8 mouse cellular contexts compared by ENCODE assay signal in genomic region chr11:74546933-74547694, GRCm38 (mm10).
A peak's percentile ranks its signal among the peaks of the same experiment; 100 is the strongest.
DNase-seq lines count a peak whose midpoint lies in the region; ATAC-seq and TF ChIP-seq lines count a peak whose summit lies in the region.

No protein-coding gene starts in this region.

- H3K9ac ChIP-seq in forebrain, postnatal 0 days: peak overlapping the region; percentile 4; the same call in 1 of the 2 replicates
- H3K9ac ChIP-seq in intestine, embryonic 16.5 days (ENCODE audit: low read depth, low read length): peak overlapping the region; percentile 34; the same call in 1 of the 2 replicates
- peak overlapping the region; percentile 47 for H3K9ac ChIP-seq in liver, embryonic 16.5 days (ENCODE audit: low read depth, low read length)
- H3K9ac ChIP-seq in neural tube, embryonic 14.5 days (replicated peaks; ENCODE audit: low read depth, low read length): 0 out of 2 replicates have a peak overlapping the region, but pooled peaks have one; percentile 37

- no peaks in the 10 kb centered on the region for H3K36me3 ChIP-seq in forebrain, postnatal 0 days (ENCODE audit: insufficient read depth)
- H3K36me3 ChIP-seq in intestine, embryonic 16.5 days (ENCODE audit: control insufficient read depth, insufficient read depth, low read length): no peaks in the 10 kb centered on the region
- H3K36me3 ChIP-seq in liver, embryonic 16.5 days (ENCODE audit: control insufficient read depth, insufficient read depth): no peaks in the 10 kb centered on the region
- H3K36me3 ChIP-seq in neural tube, embryonic 14.5 days (ENCODE audit: control insufficient read depth, insufficient read depth, low read length): no peaks in the 10 kb centered on the region

- peak; percentile 60 to 66 for DNase-seq in left cerebral cortex, postnatal 25 days (ENCODE audit: low spot score in 2 of 2)
- no peak for DNase-seq in left cerebral cortex, postnatal 4 days
- DNase-seq in c-Kit-positive CD71-positive TER-119-negative erythroid progenitor cells, embryonic 14.5 days (ENCODE audit: low read depth): peak; percentile 69
- peak; percentile 83 for DNase-seq in forebrain, postnatal 0 days
- no peak for DNase-seq in testis, postnatal 14 days (ENCODE audit: low spot score)

- H3K4me3 ChIP-seq in forebrain, postnatal 0 days (ENCODE audit: low read depth, low read length): peak overlapping the region; percentile 13
- peak overlapping the region; percentile 32 for H3K4me3 ChIP-seq in intestine, embryonic 16.5 days (ENCODE audit: low read length)
- peak overlapping the region; percentile 50 for H3K4me3 ChIP-seq in liver, embryonic 16.5 days (ENCODE audit: low read depth, low read length)
- H3K4me3 ChIP-seq in neural tube, embryonic 14.5 days (ENCODE audit: low read depth, low read length): peak overlapping the region; percentile 21

- intact Hi-C loops in left cerebral cortex, postnatal 25 days (cut with DNase I): loop anchor here (5.0 kb wide), 1 partner anchor 170 kb away; no protein-coding TSS in a partner anchor
- intact Hi-C loops in left cerebral cortex, postnatal 4 days (cut with DNase I): loop anchor here (5.0 kb wide), 1 partner anchor 170 kb away; no protein-coding TSS in a partner anchor

- peak overlapping the region; percentile 45 for H3K4me2 ChIP-seq in forebrain, postnatal 0 days (ENCODE audit: low read depth)
- H3K4me2 ChIP-seq in intestine, embryonic 16.5 days (ENCODE audit: low read depth, low read length): peak overlapping the region; percentile 42
- H3K4me2 ChIP-seq in liver, embryonic 16.5 days (ENCODE audit: low read depth, low read length): peak overlapping the region; percentile 68
- H3K4me2 ChIP-seq in neural tube, embryonic 14.5 days (ENCODE audit: low read depth, low read length): peak overlapping the region; percentile 46

- peaks cover 6% of the 10 kb centered on the region; the same call in 1 of the 2 replicates for H3K4me1 ChIP-seq in forebrain, postnatal 0 days (ENCODE audit: insufficient read depth)
- peaks cover 6% of the 10 kb centered on the region for H3K4me1 ChIP-seq in intestine, embryonic 16.5 days (ENCODE audit: control insufficient read depth, insufficient read depth, low read length)
- peaks cover 25% of the 10 kb centered on the region for H3K4me1 ChIP-seq in liver, embryonic 16.5 days (ENCODE audit: control insufficient read depth, low read depth, low read length)
- peaks cover 4% of the 10 kb centered on the region; the same call in 1 of the 2 replicates for H3K4me1 ChIP-seq in neural tube, embryonic 14.5 days (ENCODE audit: control insufficient read depth, insufficient read depth, low read length)

- H3K9me3 ChIP-seq in forebrain, postnatal 0 days (ENCODE audit: low read length): no peaks in the 10 kb centered on the region
- no peaks in the 10 kb centered on the region for H3K9me3 ChIP-seq in intestine, embryonic 16.5 days (ENCODE audit: control insufficient read depth, low read length)
- H3K9me3 ChIP-seq in liver, embryonic 16.5 days (replicated peaks; ENCODE audit: control insufficient read depth, low read length): no peaks in the 10 kb centered on the region
- no peaks in the 10 kb centered on the region for H3K9me3 ChIP-seq in neural tube, embryonic 14.5 days (ENCODE audit: control insufficient read depth, low read length)

- H3K27ac ChIP-seq in forebrain, postnatal 0 days (ENCODE audit: low read depth, low read length): peak overlapping the region; percentile 70
- 0 out of 2 replicates have a peak overlapping the region, but pooled peaks have one; percentile 29 for H3K27ac ChIP-seq in intestine, embryonic 16.5 days (ENCODE audit: low read length)
- peak overlapping the region; percentile 92 for H3K27ac ChIP-seq in liver, embryonic 16.5 days (ENCODE audit: low read length)
- peak overlapping the region; percentile 66 for H3K27ac ChIP-seq in neural tube, embryonic 14.5 days (ENCODE audit: low read depth, low read length)

- TF ChIP-seq CTCF in forebrain, postnatal 0 days (IDR thresholded peaks at IDR 0.05; ENCODE audit: low read depth): peak; percentile 95

- WGBS in forebrain, postnatal 0 days: 6% methylated on average over 16 of the region's 16 CpGs
- WGBS in intestine, embryonic 16.5 days: 4% methylated on average over 16 of the region's 16 CpGs
- WGBS in liver, embryonic 16.5 days (ENCODE audit: insufficient replicate concordance): 1% methylated on average over 16 of the region's 16 CpGs
- WGBS in neural tube, embryonic 14.5 days: 6% methylated on average over 16 of the region's 16 CpGs

- ATAC-seq in forebrain, postnatal 0 days: peak; percentile 87
- peak; percentile 78 for ATAC-seq in intestine, embryonic 16.5 days
- peak; percentile 86 for ATAC-seq in liver, embryonic 16.5 days (ENCODE audit: low read depth)
- peak; percentile 86 for ATAC-seq in neural tube, embryonic 14.5 days (ENCODE audit: low read depth)

- H3K27me3 ChIP-seq in forebrain, postnatal 0 days (ENCODE audit: insufficient read depth, low read length): no peaks in the 10 kb centered on the region
- no peaks in the 10 kb centered on the region for H3K27me3 ChIP-seq in intestine, embryonic 16.5 days (replicated peaks; ENCODE audit: control insufficient read depth, insufficient read depth, low read length)
- no peaks in the 10 kb centered on the region for H3K27me3 ChIP-seq in liver, embryonic 16.5 days (ENCODE audit: control insufficient read depth, insufficient read depth, low read depth, low read length)
- no peaks in the 10 kb centered on the region for H3K27me3 ChIP-seq in neural tube, embryonic 14.5 days (ENCODE audit: control insufficient read depth, insufficient read depth, low read length)

Comparison
In these comparisons a context has a peak if more than half of its experiments do, and no peak if none do; other contexts are left out.
1. DNase-seq: peak in left cerebral cortex, postnatal 25 days (2 of 2), c-Kit-positive CD71-positive TER-119-negative erythroid progenitor cells, embryonic 14.5 days (single experiment) and forebrain, postnatal 0 days (single experiment); none in left cerebral cortex, postnatal 4 days (single experiment) and testis, postnatal 14 days (single experiment).
2. H3K27ac ChIP-seq: peak in every context shown above with its lines; median percentile 92 in liver, embryonic 16.5 days; 70 in forebrain, postnatal 0 days; 66 in neural tube, embryonic 14.5 days; 29 in intestine, embryonic 16.5 days.
3. Peak in every context shown above with its lines, with median percentiles within 50 percentile points of each other: ATAC-seq, H3K4me2 ChIP-seq, H3K4me3 ChIP-seq and H3K9ac ChIP-seq.